Mouse (Mus musculus) ES-Bruce4 (cell line): ENCODE measurements around the gene Ptpn1. TPM values are rescaled to one million over a fixed set of nuclear protein-coding genes. Genes with fewer than 3 reads are reported as not detected.

ENCODE experiments used
- H3K27ac ChIP-seq: 2 replicates; pipeline ENCODE4 v1.5.1; 2012; ENCODE audit warnings: low read length, inconsistent platforms; ENCODE audit not compliant: insufficient read depth
- H3K27me3 ChIP-seq: 2 replicates; pipeline ENCODE4 v1.6.1; 2012; ENCODE audit warnings: mild to moderate bottlenecking, low read length, inconsistent platforms; ENCODE audit not compliant: control insufficient read depth, poor library complexity, insufficient read depth, severe bottlenecking
- H3K36me3 ChIP-seq: 2 replicates; pipeline ENCODE4 v1.6.1; 2012; ENCODE audit warnings: inconsistent platforms, mild to moderate bottlenecking, low read length, moderate library complexity; ENCODE audit not compliant: control insufficient read depth, poor library complexity, insufficient read depth, severe bottlenecking
- H3K4me1 ChIP-seq: one replicate; pipeline ENCODE4 v1.8.1; 2011; ENCODE audit warnings: low read length; ENCODE audit not compliant: control insufficient read depth, insufficient read depth
- H3K4me3 ChIP-seq: 2 replicates; pipeline ENCODE4 v1.5.1; 2011; ENCODE audit warnings: low read depth, mild to moderate bottlenecking, low read length
- H3K9ac ChIP-seq: 2 replicates; pipeline ENCODE4 v1.6.1; 2012; ENCODE audit warnings: low read depth, mild to moderate bottlenecking, inconsistent platforms; ENCODE audit not compliant: poor library complexity, severe bottlenecking
- H3K9me3 ChIP-seq: replicated peaks from 2 replicates; pipeline ENCODE4 v1.6.1; 2012; ENCODE audit warnings: mild to moderate bottlenecking, low read length, inconsistent platforms; ENCODE audit not compliant: control insufficient read depth, poor library complexity, insufficient read depth, severe bottlenecking
- CTCF ChIP-seq: IDR thresholded peaks from one replicate; pipeline ENCODE4 v1.8.1; 2011; ENCODE audit warnings: low read depth, low read length
- EP300 ChIP-seq: IDR thresholded peaks from 2 replicates; pipeline ENCODE4 v1.6.1; 2011; ENCODE audit warnings: low read depth, low read length; ENCODE audit not compliant: insufficient read depth
- POLR2A ChIP-seq: IDR thresholded peaks from one replicate; pipeline ENCODE4 v1.8.1; 2011; ENCODE audit warnings: low read length; ENCODE audit not compliant: insufficient read depth
- polyA plus RNA-seq: library from polyadenylated mRNA; stranded (reverse); fragments of >200 nt; gene quantifications from 2 replicates; pipeline ENCODE4 v1.2.4, GENCODE M21; 2011; ENCODE audit warnings: low read depth; ENCODE audit not compliant: missing spikeins, insufficient read depth, insufficient read length

Gene Ptpn1
- polyA plus RNA-seq, 1 experiment, result 51.3 TPM

GRCm38 (mm10) chr2:167919081-167919480, 12.8 kb upstream of the Ptpn1 start:
- Histone ChIP-seq H3K9ac (no peak overlapping the region), H3K27me3 (no peaks in the 10 kb centered on the region), H3K9me3 (no peaks in the 10 kb centered on the region), H3K4me3 (no peak overlapping the region), H3K27ac (no peak overlapping the region), H3K4me1 (no peaks in the 10 kb centered on the region), H3K36me3 (no peaks in the 10 kb centered on the region)
- TF ChIP-seq POLR2A (no peak), EP300 (no peak), CTCF (no peak)

- Histone ChIP-seq H3K4me1 (no peaks in the 10 kb centered on the region), H3K9ac (no peak overlapping the region), H3K36me3 (no peaks in the 10 kb centered on the region), H3K27ac (no peak overlapping the region), H3K4me3 (no peak overlapping the region), H3K9me3 (no peaks in the 10 kb centered on the region), H3K27me3 (no peaks in the 10 kb centered on the region)
- TF ChIP-seq CTCF, result no peak
- no peak for TF ChIP-seq POLR2A
- TF ChIP-seq EP300, result no peak
These were observed 11.8 kb upstream of the Ptpn1 start for GRCm38 (mm10) chr2:167920041-167920440.

GRCm38 (mm10) chr2:167920960-167921495, 10.8 kb upstream of the Ptpn1 start:
- H3K27me3 ChIP-seq, result no peaks in the 10 kb centered on the region
- TF ChIP-seq EP300 (no peak), POLR2A (no peak), CTCF (no peak)
- H3K27ac ChIP-seq, result no peak overlapping the region
- H3K4me1 ChIP-seq, result no peaks in the 10 kb centered on the region
- no peak overlapping the region for H3K4me3 ChIP-seq
- H3K9ac ChIP-seq, result no peak overlapping the region
- H3K9me3 ChIP-seq, result no peaks in the 10 kb centered on the region
- H3K36me3 ChIP-seq, result no peaks in the 10 kb centered on the region

GRCm38 (mm10) chr2:167921823-167922222, 10.0 kb upstream of the Ptpn1 start:
- Histone ChIP-seq H3K9ac (no peak overlapping the region), H3K9me3 (no peaks in the 10 kb centered on the region), H3K27me3 (no peaks in the 10 kb centered on the region), H3K4me1 (no peaks in the 10 kb centered on the region), H3K36me3 (no peaks in the 10 kb centered on the region), H3K4me3 (no peak overlapping the region), H3K27ac (no peak overlapping the region)
- TF ChIP-seq POLR2A (no peak), CTCF (no peak), EP300 (no peak)

GRCm38 (mm10) chr2:167924011-167924410, 7.8 kb upstream of the Ptpn1 start:
- H3K9ac ChIP-seq, result no peak overlapping the region
- no peaks in the 10 kb centered on the region for H3K27me3 ChIP-seq
- no peaks in the 10 kb centered on the region for H3K9me3 ChIP-seq
- TF ChIP-seq CTCF (no peak), POLR2A (no peak), EP300 (no peak)
- H3K4me3 ChIP-seq, result no peak overlapping the region
- no peaks in the 10 kb centered on the region for H3K36me3 ChIP-seq
- no peaks in the 10 kb centered on the region for H3K4me1 ChIP-seq
- no peak overlapping the region for H3K27ac ChIP-seq

GRCm38 (mm10) chr2:167924803-167925604, 6.9 kb upstream of the Ptpn1 start:
- no peaks in the 10 kb centered on the region for H3K4me1 ChIP-seq
- TF ChIP-seq POLR2A (peak; percentile 16), CTCF (no peak), EP300 (no peak)
- peak overlapping the region; percentile 44 for H3K9ac ChIP-seq
- H3K4me3 ChIP-seq, result peak overlapping the region; percentile 66
- no peaks in the 10 kb centered on the region for H3K36me3 ChIP-seq
- H3K9me3 ChIP-seq, result no peaks in the 10 kb centered on the region
- H3K27me3 ChIP-seq, result no peaks in the 10 kb centered on the region
- peak overlapping the region; percentile 77 for H3K27ac ChIP-seq
